1 mouse cellular context compared by ENCODE assay signal in the genomic region with DNA sequence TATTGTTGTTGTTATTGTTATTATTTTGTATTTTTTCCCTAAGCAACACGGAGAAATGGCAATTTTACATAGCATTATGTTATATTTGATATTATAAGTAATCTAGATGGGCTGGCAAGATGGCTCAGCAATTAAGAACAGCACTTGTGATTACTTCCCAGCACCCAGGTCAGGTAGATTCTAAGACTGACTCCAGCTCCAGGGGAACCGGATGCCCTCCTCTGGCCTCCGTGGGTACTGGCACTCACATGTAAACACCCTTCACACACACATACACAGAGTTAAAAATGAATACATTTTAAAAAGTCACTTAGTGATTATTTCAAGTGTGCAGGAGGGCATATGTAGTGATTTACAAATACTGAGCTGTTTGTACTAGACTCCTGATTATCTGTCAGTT.
A peak's percentile ranks its signal among the peaks of the same experiment; 100 is the strongest.
TF ChIP-seq lines count a peak whose summit lies in the region.

No protein-coding gene starts in this region.

TF ChIP-seq in CH12.LX, 34 proteins besides CTCF, POLR2A, EP300 and RAD21 (continued from another document):
- TF ChIP-seq MXI1 (IDR thresholded peaks at IDR 0.05; ENCODE audit: low read depth, low read length) (no peak), SMC3 (IDR thresholded peaks at IDR 0.05; ENCODE audit: low read depth, low read length) (peak; percentile 19; the same call in 1 of the 2 replicates), CHD2 (IDR thresholded peaks at IDR 0.05; ENCODE audit: low read length) (no peak)
